Mouse (Mus musculus) left cerebral cortex, postnatal 36 days (tissue): Measurements from ENCODE around the gene Timp2. TPM values are rescaled to one million over a fixed set of nuclear protein-coding genes. Genes with fewer than 3 reads are reported as not detected.
A peak's percentile ranks its signal among the peaks of the same experiment; 100 is the strongest.

ENCODE experiments used
- DNase-seq, 2 experiments: peaks; one replicate each; pipeline ENCODE4 v3.0.0; 2021 to 2022; ENCODE audit warnings: low spot score in 2 of 2, mixed read lengths in 1 of 2
- intact Hi-C: fragments of 180-260 bp; cut with DNase I; formaldehyde crosslinking; loops from one replicate; pipeline ENCODE4 v1.15.1; 2025
- total RNA-seq, 2 experiments: library from RNA; stranded (reverse); gene quantifications; 2 replicates each; pipeline ENCODE4 v1.2.3; 2021

Gene Timp2
- total RNA-seq, 2 experiments from 2014 or later: 214 to 247 TPM

DNA sequence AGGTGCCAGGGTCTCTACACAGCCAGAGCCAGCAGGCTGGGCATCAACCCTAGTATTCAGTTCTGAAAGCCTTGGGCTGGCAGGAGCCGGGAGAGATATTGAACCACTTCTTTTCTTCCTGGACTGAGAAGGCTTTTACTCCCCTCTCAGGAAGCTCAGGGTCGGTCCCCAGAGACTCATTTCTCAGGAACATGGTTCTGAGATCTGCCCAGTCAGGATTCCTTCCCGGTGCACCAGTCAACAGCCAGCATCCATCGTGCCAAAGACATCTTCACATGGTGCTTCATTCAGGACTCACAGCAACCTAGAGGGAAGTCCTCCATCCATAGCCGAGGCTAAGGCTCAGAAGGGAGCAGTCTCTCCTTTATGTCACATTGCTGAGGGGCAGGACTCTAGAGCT, 19.0 kb upstream of the Timp2 start:
- intact Hi-C loops: loop anchor here (10.0 kb wide), 1 partner anchor 290 kb away; no protein-coding TSS in a partner anchor
- no peak for DNase-seq

DNA sequence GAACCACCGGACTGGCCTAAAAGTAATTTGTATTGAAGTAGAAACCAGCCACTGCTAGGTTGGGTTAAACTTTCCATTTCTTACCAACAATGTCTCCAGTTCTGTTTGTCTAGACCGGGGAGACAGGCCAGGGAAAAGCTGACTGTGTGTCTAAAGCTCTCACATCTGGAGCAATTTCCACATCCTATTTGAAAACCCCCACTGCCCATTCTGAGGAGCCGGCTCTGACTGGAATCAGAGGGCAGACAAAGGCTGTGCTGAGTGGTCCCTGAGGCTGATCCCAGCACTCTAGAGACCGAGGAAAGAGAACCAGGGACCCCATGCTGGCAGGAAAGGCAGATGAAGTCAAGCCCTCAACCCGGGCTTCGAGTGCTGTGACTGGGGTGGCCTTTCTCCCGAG, 17.1 kb upstream of the Timp2 start:
- DNase-seq: no peak

DNA sequence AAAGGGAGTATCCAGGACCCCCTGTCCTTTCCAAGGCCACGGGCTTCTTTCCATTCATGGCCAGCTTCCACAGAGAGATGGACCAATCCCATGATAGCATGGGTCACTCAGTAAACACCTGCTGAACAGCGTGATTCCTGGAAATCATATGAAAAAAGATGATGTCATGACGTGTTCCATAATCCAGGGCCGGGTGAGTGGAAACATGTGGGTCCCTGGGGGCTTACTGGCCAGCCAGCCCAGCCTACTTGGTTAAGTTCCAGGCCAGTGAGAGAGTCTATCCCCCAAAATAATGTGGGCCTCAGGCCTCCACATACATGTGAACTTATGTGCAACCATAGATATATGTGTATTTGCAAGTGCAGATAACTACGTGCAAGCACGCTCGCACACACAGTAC, 16.3 kb upstream of the Timp2 start:
- intact Hi-C loops: loop anchor here (10.0 kb wide), 1 partner anchor 287 kb away; no protein-coding TSS in a partner anchor
- no peak for DNase-seq

More for the DNA sequence above, 17.1 kb upstream of the Timp2 start:
- intact Hi-C loops: loop anchor here (10.0 kb wide), 1 partner anchor 288 kb away; no protein-coding TSS in a partner anchor

DNA sequence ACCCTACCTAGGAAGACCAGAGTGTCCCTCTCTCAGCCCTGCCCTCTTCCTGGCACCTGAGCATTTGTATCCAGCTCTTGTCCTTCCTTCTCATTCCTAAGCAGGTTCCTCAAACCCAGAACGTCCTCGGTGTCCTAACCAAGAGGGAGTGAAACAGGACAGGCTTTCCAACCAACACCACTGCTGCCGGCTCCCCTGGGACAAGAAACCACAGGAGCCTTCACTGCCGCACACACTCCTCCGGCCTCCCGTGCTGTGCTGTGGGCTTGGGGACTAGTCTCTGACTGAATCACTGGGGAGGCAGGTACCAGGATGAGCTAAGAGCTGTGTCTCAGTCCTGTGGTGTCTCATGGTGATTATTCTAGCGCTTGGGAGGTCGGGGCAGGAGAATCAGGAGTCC, 14.1 kb upstream of the Timp2 start:
- no peak for DNase-seq
- intact Hi-C loops: loop anchor here (10.0 kb wide), 1 partner anchor 285 kb away; no protein-coding TSS in a partner anchor

DNA sequence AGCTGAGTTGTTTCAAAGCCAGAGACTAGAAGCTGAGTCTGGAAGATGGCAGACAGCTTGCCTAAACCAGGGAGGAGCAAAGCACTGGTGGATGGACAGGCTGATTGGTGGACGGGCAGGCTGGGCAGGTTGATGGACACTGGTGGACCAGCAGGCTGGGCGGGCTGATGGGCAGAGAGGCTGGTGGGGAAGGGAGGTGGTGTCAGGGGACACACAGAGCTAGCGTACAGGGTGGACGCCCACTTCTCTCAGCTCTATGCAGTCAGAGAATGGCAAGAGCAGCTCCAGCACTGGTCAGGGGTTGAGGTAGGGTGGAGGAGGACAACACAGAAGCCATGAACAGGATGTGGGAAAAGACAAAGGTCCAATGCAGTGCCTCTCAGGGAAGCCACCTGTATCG, 13.7 kb upstream of the Timp2 start:
- intact Hi-C loops: no loop called here
- DNase-seq: no peak

DNA sequence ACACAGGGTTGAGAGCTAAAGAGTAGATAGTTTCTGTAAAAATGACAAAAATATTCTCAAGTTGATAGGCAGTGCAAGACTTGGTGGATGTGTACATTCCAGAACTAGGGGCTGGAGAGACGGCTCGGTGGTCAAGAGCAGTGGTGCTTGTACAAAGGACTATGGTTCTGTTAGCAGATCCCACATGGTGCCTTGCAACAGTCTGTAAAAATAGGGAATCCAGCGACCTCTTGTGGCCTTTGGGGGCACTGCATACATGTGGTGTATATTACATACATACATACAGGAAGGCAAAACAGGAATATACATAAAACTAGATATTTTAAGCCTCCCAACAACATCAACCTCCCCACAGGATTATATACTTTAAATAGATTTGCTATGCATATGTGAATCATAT, 12.8 kb upstream of the Timp2 start:
- no peak for DNase-seq

DNA sequence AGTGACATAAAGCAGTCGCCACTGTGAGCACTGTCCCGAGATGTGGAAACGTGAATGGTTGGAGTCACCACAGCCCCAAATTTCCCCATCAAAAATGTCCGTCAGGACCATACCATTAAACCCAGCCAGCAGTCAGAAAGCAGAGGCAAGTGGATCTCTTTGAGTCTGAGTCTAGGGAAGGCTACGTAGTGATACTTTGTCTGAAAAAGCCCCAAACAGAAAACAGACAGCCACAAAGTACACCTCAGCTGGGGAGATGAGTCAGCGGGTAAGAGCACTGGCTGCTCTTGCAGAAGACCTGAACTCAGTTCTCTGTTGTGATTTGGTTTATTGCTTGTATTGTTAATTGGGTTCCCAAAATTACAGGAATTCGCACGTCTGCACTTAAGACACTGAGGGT, 11.0 kb upstream of the Timp2 start:
- intact Hi-C loops: no loop called here
- DNase-seq: no peak

More for the DNA sequence above, 12.8 kb upstream of the Timp2 start:
- intact Hi-C loops: no loop called here

DNA sequence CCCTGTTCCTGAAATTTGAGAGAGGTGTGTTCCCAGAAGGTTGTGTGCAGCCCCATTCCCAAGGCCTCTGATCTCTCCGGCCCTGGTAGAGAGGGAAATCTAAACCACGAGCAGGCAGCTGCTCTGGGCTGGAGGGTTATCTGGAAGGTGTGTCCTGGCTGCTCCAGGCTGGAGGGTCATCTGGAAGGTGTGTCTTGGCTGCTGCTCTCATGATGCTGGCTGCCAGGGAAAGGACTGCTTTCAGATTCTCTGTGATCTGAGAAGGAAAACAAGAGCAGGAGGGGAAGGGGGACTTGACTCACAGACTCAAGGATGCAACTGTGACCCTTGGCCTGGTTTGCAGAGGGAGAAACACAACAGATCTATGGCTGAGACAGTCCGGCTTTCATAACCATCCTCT, 10.6 kb upstream of the Timp2 start:
- no peak for DNase-seq
- intact Hi-C loops: no loop called here

DNA sequence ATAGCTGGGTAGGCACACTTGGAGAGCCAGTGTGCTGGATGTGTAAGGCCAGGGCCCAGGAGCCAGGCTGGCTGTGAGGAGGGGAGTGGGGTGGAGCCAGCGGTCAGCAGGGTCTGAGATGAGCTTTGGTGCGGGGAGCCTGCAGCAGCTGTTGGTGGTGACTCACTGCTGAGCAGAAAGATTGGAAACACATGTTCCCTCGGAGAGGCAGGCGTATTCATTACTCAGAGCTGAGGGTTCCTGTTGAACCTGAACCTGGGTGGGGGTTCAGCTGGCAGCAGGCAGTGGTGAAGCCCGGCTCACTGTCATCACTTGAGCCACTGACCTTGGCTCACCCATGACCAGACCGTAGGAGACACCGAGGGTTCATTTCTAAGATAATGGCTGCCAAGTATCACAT, 9.6 kb upstream of the Timp2 start:
- no peak for DNase-seq
- intact Hi-C loops: no loop called here

DNA sequence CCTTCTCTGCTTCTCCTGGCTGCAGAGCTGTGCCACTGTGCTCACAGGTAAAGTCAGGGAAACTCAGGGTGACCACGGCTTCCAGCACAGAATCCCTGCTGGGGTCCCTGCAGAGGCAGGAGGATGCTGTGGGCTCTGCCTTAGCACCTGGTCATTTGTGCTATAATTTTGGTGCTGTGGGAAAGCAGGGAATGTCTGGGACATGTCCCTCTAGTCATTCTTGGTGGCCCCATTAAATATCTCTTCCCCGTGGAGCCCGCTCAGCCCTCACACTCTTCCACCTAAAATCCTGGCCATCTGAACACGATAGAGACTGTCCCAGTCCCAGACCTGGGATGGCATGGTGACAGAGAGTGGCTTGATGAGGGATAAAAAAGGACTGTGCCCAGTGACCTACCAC, 8.5 kb upstream of the Timp2 start:
- no peak for DNase-seq
- intact Hi-C loops: no loop called here

DNA sequence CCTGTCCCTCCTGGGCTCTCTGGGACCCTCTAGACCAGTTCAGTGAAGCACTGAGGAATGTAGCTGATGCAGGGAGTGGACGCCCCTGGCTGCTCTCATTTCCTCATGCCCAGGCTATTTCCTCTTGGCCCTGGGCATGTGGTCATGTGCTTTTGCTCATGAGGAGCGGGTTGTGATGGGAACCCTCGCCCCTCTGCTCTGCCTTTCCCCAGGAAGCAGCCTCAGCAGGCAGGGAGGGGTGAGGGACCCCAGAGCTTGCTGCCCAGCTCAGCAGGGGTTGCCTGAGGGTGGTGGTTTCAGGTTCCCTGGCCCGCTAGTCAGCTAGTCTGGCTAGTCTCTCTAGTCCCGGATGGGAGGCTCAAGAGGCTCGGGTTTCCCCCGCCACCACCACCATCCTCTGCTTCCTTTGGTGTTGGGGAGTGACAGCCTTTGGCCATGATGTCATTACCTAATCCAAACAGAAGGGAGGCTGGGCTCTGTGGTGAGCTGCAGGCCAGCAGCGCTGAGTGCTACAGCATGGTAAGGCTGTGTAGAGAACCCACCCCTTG, 7.5 kb upstream of the Timp2 start:
- intact Hi-C loops: no loop called here
- DNase-seq: peak in 1 of 2 experiments; percentile 15

DNA sequence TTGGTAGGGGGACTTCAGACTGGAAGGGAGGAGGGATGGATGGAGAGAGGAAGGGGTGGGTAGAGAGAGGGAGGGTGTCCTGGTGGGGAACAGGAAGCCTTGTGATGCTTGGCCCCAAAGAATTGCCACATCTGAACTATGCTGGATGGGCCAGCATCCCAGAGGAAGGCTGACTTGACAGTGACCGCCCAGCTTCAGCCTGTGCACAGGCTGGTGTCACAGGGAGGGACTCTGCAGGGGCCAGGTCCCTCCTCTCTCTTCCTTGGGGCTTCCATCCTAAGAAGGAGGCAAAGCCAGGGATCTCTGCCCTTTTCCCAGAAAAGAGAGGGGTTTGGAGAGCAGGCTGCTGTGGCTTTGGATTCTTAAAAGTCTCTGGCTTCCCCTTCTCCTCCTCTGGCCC, 7.0 kb upstream of the Timp2 start:
- DNase-seq: peak in 1 of 2 experiments; percentile 2
- intact Hi-C loops: no loop called here

DNA sequence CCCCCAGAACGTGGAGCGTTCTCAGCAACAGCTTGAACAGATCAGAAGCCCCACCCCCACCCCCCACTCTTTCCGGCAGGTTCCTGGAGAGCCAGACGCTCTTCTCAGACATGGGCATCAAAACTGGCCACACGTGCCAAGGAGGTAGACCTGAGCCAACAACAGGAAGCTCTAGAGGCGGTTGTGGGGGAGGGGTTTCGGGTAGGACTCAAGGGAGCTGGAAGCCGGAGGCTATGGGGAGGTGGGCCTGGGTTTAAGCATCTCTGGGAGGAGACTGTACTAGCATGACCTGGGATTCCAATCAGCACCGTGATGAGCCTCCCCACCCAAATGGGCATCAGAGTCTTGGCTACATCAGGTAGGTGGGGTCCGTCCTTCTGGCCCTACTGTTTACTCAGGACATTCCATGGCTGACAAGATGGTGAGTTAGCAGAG, 5.4 kb upstream of the Timp2 start:
- intact Hi-C loops: no loop called here
- DNase-seq: no peak

DNA sequence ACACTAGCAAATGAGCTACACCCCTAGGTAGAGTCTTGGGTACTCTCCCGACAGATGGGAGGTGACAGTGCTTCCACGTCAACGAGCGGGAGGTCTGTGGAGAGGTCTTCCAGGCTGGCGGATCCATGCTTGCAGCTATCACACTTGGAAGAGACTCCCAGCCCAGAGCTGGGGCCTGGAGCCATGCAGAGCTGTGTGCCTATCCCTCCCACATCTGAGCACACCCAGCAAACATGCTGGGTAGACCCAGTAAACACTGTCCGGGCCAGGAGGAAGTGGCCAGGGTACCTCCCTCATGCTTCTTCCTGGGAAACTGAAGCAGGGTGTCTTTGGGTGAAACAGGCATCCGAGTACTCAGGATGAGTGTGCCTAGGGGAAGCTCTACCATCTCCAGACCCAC, 5.0 kb upstream of the Timp2 start:
- no peak for DNase-seq
- intact Hi-C loops: no loop called here

DNA sequence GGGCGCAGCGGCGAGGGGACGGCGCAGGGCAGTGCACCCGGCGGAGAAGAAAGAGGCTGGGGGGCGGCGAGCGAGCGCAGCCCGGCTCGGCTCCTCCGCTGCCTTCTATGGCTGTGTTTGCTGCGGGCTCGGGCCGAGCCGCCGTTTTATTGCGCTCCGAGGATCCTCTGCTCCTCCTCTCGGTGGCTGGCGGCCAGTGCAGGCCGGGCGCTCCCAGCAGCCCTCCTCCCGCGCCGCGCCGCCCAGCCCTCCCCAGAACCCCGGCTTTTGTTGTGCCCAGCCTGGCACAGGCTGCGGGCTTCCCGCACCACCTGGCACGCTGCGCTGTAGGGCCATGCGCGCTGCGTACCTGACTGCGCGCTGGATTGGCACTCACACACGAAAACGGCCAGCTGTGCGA, 335 bp downstream of the Timp2 start:
- intact Hi-C loops: loop anchor here (5.0 kb wide), 1 partner anchor 38 kb away; no protein-coding TSS in a partner anchor
- peak; percentile 85 to 86 for DNase-seq

DNA sequence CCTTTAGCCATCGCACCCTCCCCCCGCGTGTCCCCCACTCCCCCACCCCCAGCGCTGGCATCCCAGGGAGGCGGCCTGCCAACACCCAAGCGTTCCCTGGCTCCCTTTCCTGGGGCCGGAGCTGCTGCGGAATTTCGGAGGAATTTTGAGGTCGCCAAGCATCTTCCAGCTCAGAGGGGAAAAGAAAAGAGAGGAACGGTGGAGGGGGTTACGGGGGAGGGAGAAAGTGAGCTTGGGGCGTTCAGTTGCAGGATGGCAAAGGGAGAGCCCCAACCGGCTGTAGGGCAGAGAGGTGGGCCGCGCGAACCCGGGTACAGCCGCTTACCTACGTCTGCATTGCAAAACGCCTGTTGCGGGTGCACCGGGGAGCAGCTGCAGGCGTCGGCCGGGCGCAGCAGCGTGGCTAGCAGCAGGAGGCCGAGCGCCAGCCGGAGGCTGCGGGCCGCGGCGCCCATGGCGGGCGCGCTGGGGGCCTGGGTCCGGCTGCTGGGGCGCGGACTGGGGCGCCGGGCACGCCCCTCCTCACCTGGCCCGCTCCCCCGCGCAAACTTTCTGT, 826 bp downstream of the Timp2 start:
- peak; percentile 42 for DNase-seq
- intact Hi-C loops: loop anchor here (5.0 kb wide), 1 partner anchor 37 kb away; no protein-coding TSS in a partner anchor

DNA sequence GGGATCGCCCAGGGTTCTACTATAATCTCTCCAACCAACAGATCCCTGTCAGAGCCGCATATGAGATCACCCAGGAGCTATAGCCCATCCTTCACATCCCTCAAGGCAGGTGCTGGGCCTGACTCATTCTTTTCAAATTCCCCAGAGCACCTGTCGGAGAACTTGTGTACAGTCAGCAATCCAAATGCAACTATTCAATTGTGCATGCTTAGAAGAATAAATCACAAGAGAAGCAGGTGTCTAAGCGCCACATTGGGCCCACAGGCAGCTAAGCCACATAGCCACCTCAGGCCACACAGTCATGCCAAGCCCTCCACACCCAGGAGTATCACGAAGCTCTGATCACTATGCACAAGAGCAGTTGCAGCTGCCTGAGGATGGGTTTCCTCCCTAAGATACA, 6.0 kb downstream of the Timp2 start:
- intact Hi-C loops: no loop called here
- no peak for DNase-seq

DNA sequence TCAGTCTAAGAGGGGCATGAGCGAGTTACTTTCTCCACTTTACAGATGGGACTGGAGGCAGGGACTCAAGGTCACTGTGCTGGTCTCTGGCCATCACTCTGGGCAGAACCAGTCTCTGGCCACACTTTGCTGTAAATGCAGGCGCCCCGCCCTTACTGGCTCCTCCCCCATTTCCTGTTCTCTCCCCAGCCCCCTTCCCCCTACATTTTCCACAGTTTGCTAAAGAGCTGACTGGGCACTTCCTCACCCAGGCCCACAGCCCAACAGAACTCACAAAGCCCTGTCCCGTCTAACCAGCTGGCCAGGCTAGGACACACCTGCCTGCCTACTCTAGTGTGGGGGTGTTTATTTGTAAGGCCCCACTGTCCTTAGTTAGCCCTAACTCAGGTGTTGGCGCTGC, 6.7 kb downstream of the Timp2 start:
- no peak for DNase-seq
- intact Hi-C loops: no loop called here

DNA sequence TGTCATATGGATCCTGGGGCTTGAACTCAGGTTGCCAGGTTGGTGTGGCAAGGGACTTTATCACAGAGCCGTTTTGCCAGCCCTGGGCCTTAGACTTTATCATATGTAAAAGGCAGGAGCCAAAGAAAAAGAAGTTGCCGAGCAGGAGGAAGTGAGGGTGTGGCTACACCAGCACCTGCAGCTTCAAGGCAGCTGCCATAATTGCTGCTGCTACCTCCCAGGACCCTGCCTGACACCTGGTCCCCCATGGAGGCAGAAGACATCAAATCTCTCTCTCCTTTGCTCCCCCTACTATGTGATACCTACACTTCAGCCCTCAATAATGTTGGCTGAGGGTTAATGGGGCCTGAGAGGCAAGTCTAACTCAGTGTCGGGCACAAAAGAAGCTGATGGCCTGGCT, 7.1 kb downstream of the Timp2 start:
- intact Hi-C loops: no loop called here

DNA sequence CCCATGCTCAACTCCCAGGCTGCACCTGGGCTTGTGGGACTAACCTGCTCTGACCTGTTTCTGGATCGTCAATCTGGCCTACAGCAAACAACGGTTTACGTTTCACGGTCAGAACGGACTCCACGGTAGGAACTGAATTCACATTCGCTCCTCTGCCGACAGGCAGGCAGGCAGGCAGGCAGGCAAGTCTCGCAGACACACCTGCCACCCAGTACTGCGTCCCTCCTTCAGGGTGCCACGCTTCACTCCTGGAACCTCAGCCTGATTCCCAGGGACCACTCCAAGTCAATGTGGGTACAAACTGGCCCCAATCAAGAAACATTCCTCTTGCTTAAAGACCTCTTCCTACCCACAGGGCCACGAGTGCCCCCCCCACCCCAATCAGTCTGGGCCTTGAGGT, 7.6 kb downstream of the Timp2 start:
- DNase-seq: no peak

More for the DNA sequence above, 7.1 kb downstream of the Timp2 start:
- DNase-seq: no peak

DNA sequence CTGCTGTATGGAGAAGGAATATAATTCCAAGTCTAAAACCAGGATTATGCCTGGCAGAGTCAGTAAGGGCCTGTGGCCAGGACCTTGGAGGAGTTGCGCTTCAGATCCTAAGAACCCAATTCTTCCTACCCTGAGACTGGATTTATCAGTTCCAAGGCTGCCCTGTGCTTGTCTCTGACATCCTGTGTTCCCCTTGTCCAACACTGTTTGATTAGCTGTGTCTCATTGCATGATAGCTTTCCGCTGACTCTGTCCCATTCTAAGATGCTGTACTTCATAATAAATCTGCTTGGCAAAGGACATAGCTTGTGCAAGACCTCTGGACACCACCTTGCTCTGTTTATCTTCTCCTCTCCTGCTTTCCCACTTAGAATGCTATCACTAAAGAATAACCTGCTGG, 8.1 kb downstream of the Timp2 start:
- DNase-seq: no peak

More for the DNA sequence above, 7.6 kb downstream of the Timp2 start:
- intact Hi-C loops: no loop called here

More for the DNA sequence above, 8.1 kb downstream of the Timp2 start:
- intact Hi-C loops: no loop called here
